Mouse (Mus musculus): ENCODE measurements around the gene Ptger1. TPM values are rescaled to one million over a fixed set of nuclear protein-coding genes. Genes with fewer than 3 reads are reported as not detected.

The Ptger1 gene
- polyA plus RNA-seq, 1 experiment from 2014 or later = 0.49 TPM

Other genes with a start within 250 kb of the Ptger1 start
- 83.3 and 91.0 TPM in 2 replicates for gene Scoc, start 208.3 kb upstream of the Ptger1 start, polyA plus RNA-seq (2014; fragmentation: Nextera tagmentation; extraction: Ambion mirVana)
- gene Olfr370, start 130.9 kb upstream of the Ptger1 start, polyA plus RNA-seq (2014; fragmentation: Nextera tagmentation; extraction: Ambion mirVana) = not detected in 2 replicates
- 321 and 354 TPM in 2 replicates for gene Ndufb7, start 100.0 kb upstream of the Ptger1 start, polyA plus RNA-seq (2014; fragmentation: Nextera tagmentation; extraction: Ambion mirVana)
- 468 and 475 TPM in 2 replicates for gene Tecr, start 58.7 kb upstream of the Ptger1 start, polyA plus RNA-seq (2014; fragmentation: Nextera tagmentation; extraction: Ambion mirVana)
- 75.9 and 77.1 TPM in 2 replicates for gene Dnajb1, start 58.5 kb upstream of the Ptger1 start, polyA plus RNA-seq (2014; fragmentation: Nextera tagmentation; extraction: Ambion mirVana)
- gene Gipc1, start 14.0 kb upstream of the Ptger1 start, polyA plus RNA-seq (2014; fragmentation: Nextera tagmentation; extraction: Ambion mirVana) = 113 and 114 TPM in 2 replicates
- 23.3 and 24.3 TPM in 2 replicates for gene Pkn1, start 32.5 kb downstream of the Ptger1 start, polyA plus RNA-seq (2014; fragmentation: Nextera tagmentation; extraction: Ambion mirVana)
- 375 and 420 TPM in 2 replicates for gene Ddx39, start 48.5 kb downstream of the Ptger1 start, polyA plus RNA-seq (2014; fragmentation: Nextera tagmentation; extraction: Ambion mirVana)
- gene Adgre5, start 74.6 kb downstream of the Ptger1 start, polyA plus RNA-seq (2014; fragmentation: Nextera tagmentation; extraction: Ambion mirVana) = 16.8 and 17.2 TPM in 2 replicates
- gene Adgrl1, start 233.4 kb downstream of the Ptger1 start, polyA plus RNA-seq (2014; fragmentation: Nextera tagmentation; extraction: Ambion mirVana) = 7.4 and 10.3 TPM in 2 replicates

Data from liver, embryonic 11.5 days (tissue).